Mouse (Mus musculus): ENCODE data around the gene Vmn1r213. TPM values are rescaled to one million over a fixed set of nuclear protein-coding genes. Genes with fewer than 3 reads are reported as not detected.

Gene Vmn1r213
- polyA plus RNA-seq, 1 experiment from 2014 or later = not detected

Other genes with a start within 250 kb of the Vmn1r213 start
- not detected in 2 replicates for gene Vmn1r208, start 230.3 kb upstream of the Vmn1r213 start, polyA plus RNA-seq (2014; fragmentation: Nextera tagmentation; extraction: Ambion mirVana)
- not detected in 2 replicates for gene Vmn1r209, start 198.0 kb upstream of the Vmn1r213 start, polyA plus RNA-seq (2014; fragmentation: Nextera tagmentation; extraction: Ambion mirVana)
- gene Vmn1r210, start 176.3 kb upstream of the Vmn1r213 start, polyA plus RNA-seq (2014; fragmentation: Nextera tagmentation; extraction: Ambion mirVana) = not detected in 2 replicates
- not detected in 2 replicates for gene Vmn1r211, start 150.1 kb upstream of the Vmn1r213 start, polyA plus RNA-seq (2014; fragmentation: Nextera tagmentation; extraction: Ambion mirVana)
- gene Vmn1r212, start 123.5 kb upstream of the Vmn1r213 start, polyA plus RNA-seq (2014; fragmentation: Nextera tagmentation; extraction: Ambion mirVana) = not detected in 2 replicates
- gene Vmn1r214, start 22.8 kb downstream of the Vmn1r213 start, polyA plus RNA-seq (2014; fragmentation: Nextera tagmentation; extraction: Ambion mirVana) = not detected in 2 replicates
- not detected in 2 replicates for gene Vmn1r215, start 60.4 kb downstream of the Vmn1r213 start, polyA plus RNA-seq (2014; fragmentation: Nextera tagmentation; extraction: Ambion mirVana)
- not detected in 2 replicates for gene Vmn1r217, start 110.6 kb downstream of the Vmn1r213 start, polyA plus RNA-seq (2014; fragmentation: Nextera tagmentation; extraction: Ambion mirVana)
- gene Vmn1r218, start 125.5 kb downstream of the Vmn1r213 start, polyA plus RNA-seq (2014; fragmentation: Nextera tagmentation; extraction: Ambion mirVana) = not detected in 2 replicates
- gene Vmn1r219, start 151.7 kb downstream of the Vmn1r213 start, polyA plus RNA-seq (2014; fragmentation: Nextera tagmentation; extraction: Ambion mirVana) = 0.03 TPM in 1 of 2 replicates, not detected in the other
- gene Vmn1r220, start 180.3 kb downstream of the Vmn1r213 start, polyA plus RNA-seq (2014; fragmentation: Nextera tagmentation; extraction: Ambion mirVana) = not detected in 2 replicates
- gene Vmn1r221, start 206.5 kb downstream of the Vmn1r213 start, polyA plus RNA-seq (2014; fragmentation: Nextera tagmentation; extraction: Ambion mirVana) = not detected in 2 replicates
- gene Vmn1r222, start 228.3 kb downstream of the Vmn1r213 start, polyA plus RNA-seq (2014; fragmentation: Nextera tagmentation; extraction: Ambion mirVana) = not detected in 2 replicates
- not detected in 2 replicates for gene Vmn1r223, start 239.5 kb downstream of the Vmn1r213 start, polyA plus RNA-seq (2014; fragmentation: Nextera tagmentation; extraction: Ambion mirVana)

All from intestine, embryonic 14.5 days (tissue).